Mouse (Mus musculus): ENCODE data around the gene Tpcn1.

- TF ChIP-seq GATA1 (IDR thresholded peaks at IDR 0.05; ENCODE audit: borderline replicate concordance, low read length) (no peak), FLI1 (IDR thresholded peaks at IDR 0.05; ENCODE audit: low read length) (no peak)
Measured at GRCm38 (mm10) chr5:120507311-120507710, 81.2 kb downstream of the Tpcn1 start.

Measured in megakaryocyte, embryonic 14.5 days (primary cell).